Mouse (Mus musculus) frontal cortex, postnatal 25 days (tissue): ENCODE results near the gene AI837181.
"Not testable (repeated sequence)": the region's sequence is repeated elsewhere in the genome, so short reads cannot be mapped to it uniquely, and the experiment has no call there.

ENCODE experiments used
- DNase-seq, 2 experiments: peaks; one replicate each; pipeline ENCODE4 v3.0.0; 2022; ENCODE audit warnings: low spot score in 2 of 2

Gene AI837181

GRCm38 (mm10) chr19:5424782-5425741 lies at the start of gene AI837181, which contains the start of gene Drap1:
AI837181 (plus strand) TSS chr19:5425144.
Drap1 (minus strand) TSS chr19:5424979.
- peak; percentile 80 for DNase-seq

DNA sequence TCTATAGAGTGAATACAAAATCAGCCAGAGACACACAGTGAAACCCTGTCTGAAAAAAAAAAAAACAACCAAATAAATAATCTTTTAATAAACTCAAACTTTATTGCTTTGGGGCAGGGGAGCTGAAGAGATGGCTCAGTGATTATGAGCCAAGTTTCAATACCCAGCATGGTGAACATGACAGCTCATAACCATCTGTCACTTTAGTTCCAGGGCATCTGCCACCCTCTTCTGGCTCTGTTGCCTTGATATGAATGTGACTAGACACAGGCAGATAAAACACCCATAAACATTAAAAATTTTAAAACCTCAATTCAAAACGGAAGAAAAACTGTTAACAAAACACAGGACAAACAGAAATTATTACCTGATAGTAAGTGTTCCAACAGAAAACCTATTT lies 47.5 kb upstream of the AI837181 start:
- no peak for DNase-seq

DNA sequence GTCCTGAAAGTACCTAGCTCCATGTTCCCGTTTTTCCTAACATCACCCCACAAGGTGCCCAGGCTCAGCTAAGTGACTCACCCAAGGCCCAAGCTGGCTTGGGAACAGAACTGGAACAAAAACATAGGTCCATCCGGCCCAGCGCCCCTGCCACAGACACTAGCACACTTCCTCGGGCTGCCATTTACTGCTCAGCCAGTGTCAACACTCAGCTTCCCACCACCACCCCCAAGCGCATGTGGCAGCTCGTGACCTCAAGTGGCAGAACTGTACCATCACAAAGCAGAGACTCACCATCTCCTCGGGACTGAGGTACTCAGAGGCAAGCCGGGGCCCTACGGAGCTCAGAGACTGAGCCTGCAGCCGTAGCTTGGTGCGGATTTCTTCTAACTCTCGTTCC lies 41.6 kb upstream of the AI837181 start:
- DNase-seq, result no peak

DNA sequence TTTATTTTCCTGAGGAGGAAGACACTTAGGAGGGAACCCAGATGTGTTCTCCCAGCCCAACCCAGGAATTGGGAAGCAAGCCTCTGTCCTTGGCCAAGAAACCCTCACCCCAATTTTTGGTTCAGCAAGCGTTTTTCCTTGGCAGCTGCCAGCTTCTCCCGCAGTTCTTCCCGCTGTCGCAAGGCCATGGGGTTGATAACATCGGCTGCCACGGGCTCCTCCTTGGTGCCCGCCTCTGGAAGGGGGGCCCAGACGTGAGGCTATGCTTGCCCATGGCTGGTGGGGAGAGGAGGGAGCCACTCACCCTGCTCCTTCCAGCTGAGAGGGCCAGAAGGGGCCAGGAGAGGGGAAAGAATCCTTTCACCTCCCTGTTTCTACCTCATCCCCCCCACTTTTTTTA lies 40.2 kb upstream of the AI837181 start:
- DNase-seq, result no peak

GRCm38 (mm10) chr19:5388011-5388441 lies 36.9 kb upstream of the AI837181 start:
- no peak for DNase-seq

- DNase-seq, result peak; percentile 85 to 90
Observed at GRCm38 (mm10) chr19:5388588-5389242, 36.2 kb upstream of the AI837181 start, which contains the start of gene Sart1. Sart1 (minus strand) TSS chr19:5388703.

GRCm38 (mm10) chr19:5389647-5390046 lies 35.3 kb upstream of the AI837181 start:
- DNase-seq, result no peak

GRCm38 (mm10) chr19:5390416-5390815 lies 34.5 kb upstream of the AI837181 start:
- no peak for DNase-seq

GRCm38 (mm10) chr19:5392892-5393291 lies 32.1 kb upstream of the AI837181 start:
- DNase-seq, result no peak

GRCm38 (mm10) chr19:5394168-5394567 lies 30.8 kb upstream of the AI837181 start:
- DNase-seq, result no peak

DNA sequence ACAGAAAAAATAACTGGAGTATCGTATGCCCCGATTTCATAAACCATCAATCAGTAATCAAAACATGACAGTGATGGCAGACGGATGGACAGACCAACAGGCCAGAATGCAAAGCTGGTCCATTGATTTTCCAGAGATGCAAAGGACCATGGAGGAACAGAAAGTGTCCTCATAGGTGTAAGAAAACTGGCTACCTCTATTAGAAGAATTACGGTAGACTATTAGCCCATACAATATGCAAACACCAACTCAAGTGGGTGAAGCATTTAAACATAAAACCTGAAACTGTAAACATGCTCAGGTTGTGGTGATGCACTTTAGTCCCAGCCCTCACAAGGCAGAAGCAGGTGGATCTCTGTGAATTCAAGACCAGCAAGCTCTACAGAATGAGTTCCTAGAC lies 29.6 kb upstream of the AI837181 start:
- no peak for DNase-seq

GRCm38 (mm10) chr19:5401073-5401472 lies 23.9 kb upstream of the AI837181 start:
- not testable (repeated sequence) for DNase-seq

GRCm38 (mm10) chr19:5402293-5402692 lies 22.7 kb upstream of the AI837181 start, which contains the start of gene Tsga10ip:
Tsga10ip (minus strand) TSS chr19:5402526.
- no peak for DNase-seq

DNA sequence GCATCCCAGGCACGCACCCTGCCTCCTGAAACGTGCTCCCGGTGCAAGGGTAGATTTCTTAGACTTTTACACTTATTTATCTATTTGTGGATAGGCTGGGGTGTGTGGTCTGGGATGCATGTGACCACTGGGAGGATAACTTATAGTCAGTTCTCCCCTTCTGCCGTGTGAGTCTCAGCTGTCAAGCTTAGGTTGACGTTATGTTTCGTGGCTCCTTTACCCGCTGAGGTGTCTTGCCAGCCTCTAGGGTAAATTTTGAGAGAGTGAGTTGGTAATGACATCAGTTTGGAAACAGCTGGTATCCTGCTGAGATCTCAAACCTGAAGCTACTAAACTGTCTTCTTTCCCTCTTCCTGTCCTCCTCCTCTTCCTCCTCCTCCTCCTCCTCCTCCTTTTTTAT lies 19.0 kb upstream of the AI837181 start:
- no peak for DNase-seq

- DNase-seq, result not testable (repeated sequence)
Observed at GRCm38 (mm10) chr19:5406531-5407126, 18.3 kb upstream of the AI837181 start.

DNA sequence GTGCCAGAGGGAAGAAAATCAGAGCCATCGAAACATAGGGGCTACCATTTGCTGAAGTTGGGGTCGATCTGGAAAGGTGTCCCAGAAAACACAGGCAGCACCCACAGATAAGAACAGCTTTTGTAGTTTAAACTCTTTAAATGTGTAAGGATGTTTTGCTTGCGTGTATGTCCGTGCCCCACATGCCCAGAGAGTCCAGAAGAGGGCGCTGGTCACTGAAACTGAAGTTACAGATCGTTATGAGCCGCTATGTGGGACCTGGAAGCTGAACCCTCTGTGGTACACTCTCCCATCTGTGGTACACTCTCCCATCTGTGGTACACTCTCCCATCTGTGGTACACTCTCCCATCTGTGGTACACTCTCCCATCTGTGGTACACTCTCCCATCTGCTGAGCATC lies 17.8 kb upstream of the AI837181 start:
- DNase-seq, result no peak

GRCm38 (mm10) chr19:5408057-5409001 lies 16.6 kb upstream of the AI837181 start:
- no peak for DNase-seq

- no peak for DNase-seq
Observed at GRCm38 (mm10) chr19:5409068-5409467, 15.9 kb upstream of the AI837181 start.

- no peak for DNase-seq
Observed at GRCm38 (mm10) chr19:5410641-5411040, 14.3 kb upstream of the AI837181 start.

DNA sequence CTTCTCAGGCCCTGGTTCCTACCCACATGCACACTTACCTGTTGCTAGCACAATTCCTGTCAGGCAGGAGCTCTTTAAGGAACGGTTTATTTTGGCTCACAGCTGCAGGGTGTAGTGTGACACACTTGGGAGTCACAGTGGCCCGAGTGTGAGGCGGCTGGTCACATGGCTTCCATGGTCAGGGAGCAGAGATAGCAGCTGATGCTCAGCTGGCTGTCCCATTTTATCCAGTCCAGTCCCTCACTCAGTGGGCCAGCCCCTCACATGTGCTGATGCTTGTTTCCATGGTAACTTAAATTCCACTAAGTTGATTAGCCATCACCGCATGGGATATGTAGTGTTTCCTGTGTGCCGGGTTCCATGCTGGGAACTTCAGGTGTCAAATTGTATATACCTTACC lies 13.0 kb upstream of the AI837181 start:
- no peak for DNase-seq

DNA sequence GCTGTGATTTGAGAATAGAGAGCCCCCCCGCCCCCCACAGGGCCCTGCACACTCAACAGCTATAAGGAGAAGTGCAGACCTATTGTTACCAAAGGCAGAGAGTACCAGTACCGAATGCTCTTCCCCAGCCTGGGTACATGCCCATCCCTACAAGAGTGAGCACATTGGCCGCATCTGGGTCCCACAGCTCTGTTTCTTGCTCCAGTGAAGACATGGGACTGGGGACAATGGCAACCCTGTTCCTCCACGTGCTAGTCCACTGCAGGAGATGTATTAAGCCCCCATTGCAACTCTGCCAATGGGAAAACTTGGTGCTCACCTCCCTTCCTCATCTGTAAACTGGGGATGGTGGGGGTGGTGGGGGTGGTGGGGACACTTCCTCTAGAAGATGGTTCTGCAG lies 11.1 kb upstream of the AI837181 start:
- DNase-seq, result no peak
